Mouse (Mus musculus): Measurements from ENCODE around the gene Ifit3b.
"Not testable (repeated sequence)": the region's sequence is repeated elsewhere in the genome, so short reads cannot be mapped to it uniquely, and the experiment has no call there.

The Ifit3b gene

GRCm38 (mm10) chr19:34607237-34608051 lies at the start of gene Ifit3b:
Gene Ifit3b, plus strand, starts transcription at chr19:34607970.
- DNase-seq (ENCODE audit: low read depth in 2 of 2, low spot score in 2 of 2) = peak in 1 of 2 experiments; percentile 35

GRCm38 (mm10) chr19:34562556-34562955 lies 45.2 kb upstream of the Ifit3b start:
- no peak for DNase-seq (ENCODE audit: low read depth in 2 of 2, low spot score in 2 of 2)

GRCm38 (mm10) chr19:34566178-34566784 lies 41.5 kb upstream of the Ifit3b start:
- DNase-seq (ENCODE audit: low read depth in 2 of 2, low spot score in 2 of 2) = no peak

- no peak for DNase-seq (ENCODE audit: low read depth in 2 of 2, low spot score in 2 of 2)
Observed at GRCm38 (mm10) chr19:34568988-34569895, 38.5 kb upstream of the Ifit3b start.

- DNase-seq (ENCODE audit: low read depth in 2 of 2, low spot score in 2 of 2) = no peak
Observed at GRCm38 (mm10) chr19:34569896-34570476, 37.8 kb upstream of the Ifit3b start.

- no peak for DNase-seq (ENCODE audit: low read depth in 2 of 2, low spot score in 2 of 2)
Observed at GRCm38 (mm10) chr19:34571080-34571479, 36.7 kb upstream of the Ifit3b start.

- DNase-seq (ENCODE audit: low read depth in 2 of 2, low spot score in 2 of 2) = no peak
Observed at GRCm38 (mm10) chr19:34573650-34574049, 34.1 kb upstream of the Ifit3b start.

- DNase-seq (ENCODE audit: low read depth in 2 of 2, low spot score in 2 of 2) = no peak
Observed at GRCm38 (mm10) chr19:34577121-34577520, 30.6 kb upstream of the Ifit3b start.

GRCm38 (mm10) chr19:34582696-34583095 lies 25.1 kb upstream of the Ifit3b start:
- not testable (repeated sequence) for DNase-seq (ENCODE audit: low read depth in 2 of 2, low spot score in 2 of 2)

GRCm38 (mm10) chr19:34583126-34583766 lies 24.5 kb upstream of the Ifit3b start, which contains the start of gene Ifit3:
Gene Ifit3, plus strand, starts transcription at chr19:34583531.
- DNase-seq (ENCODE audit: low read depth in 2 of 2, low spot score in 2 of 2) = not testable (repeated sequence)

GRCm38 (mm10) chr19:34585740-34586458 lies 21.9 kb upstream of the Ifit3b start:
- not testable (repeated sequence) for DNase-seq (ENCODE audit: low read depth in 2 of 2, low spot score in 2 of 2)

GRCm38 (mm10) chr19:34587898-34588692 lies 19.7 kb upstream of the Ifit3b start:
- DNase-seq (ENCODE audit: low read depth in 2 of 2, low spot score in 2 of 2) = peak in 1 of 2 experiments; percentile 22

- DNase-seq (ENCODE audit: low read depth in 2 of 2, low spot score in 2 of 2) = no peak
Observed at GRCm38 (mm10) chr19:34588959-34589358, 18.8 kb upstream of the Ifit3b start.

GRCm38 (mm10) chr19:34593456-34593855 lies 14.3 kb upstream of the Ifit3b start:
- DNase-seq (ENCODE audit: low read depth in 2 of 2, low spot score in 2 of 2) = no peak

- not testable (repeated sequence) for DNase-seq (ENCODE audit: low read depth in 2 of 2, low spot score in 2 of 2)
Observed at GRCm38 (mm10) chr19:34594523-34594922, 13.2 kb upstream of the Ifit3b start.

GRCm38 (mm10) chr19:34596811-34597210 lies 11.0 kb upstream of the Ifit3b start:
- DNase-seq (ENCODE audit: low read depth in 2 of 2, low spot score in 2 of 2) = no peak

- no peak for DNase-seq (ENCODE audit: low read depth in 2 of 2, low spot score in 2 of 2)
Observed at GRCm38 (mm10) chr19:34598341-34598740, 9.4 kb upstream of the Ifit3b start.

GRCm38 (mm10) chr19:34599250-34599649 lies 8.5 kb upstream of the Ifit3b start:
- peak in 1 of 2 experiments; percentile 39 for DNase-seq (ENCODE audit: low read depth in 2 of 2, low spot score in 2 of 2)

- DNase-seq (ENCODE audit: low read depth in 2 of 2, low spot score in 2 of 2) = peak in 1 of 2 experiments; percentile 34
Observed at GRCm38 (mm10) chr19:34601888-34602287, 5.9 kb upstream of the Ifit3b start, which contains the start of gene Ifit1bl1. Gene Ifit1bl1, minus strand, starts transcription at chr19:34601956.
